Mouse (Mus musculus) C2C12 (cell line): ENCODE measurements around the gene Gm17019.
"Not testable (repeated sequence)": the region's sequence is repeated elsewhere in the genome, so short reads cannot be mapped to it uniquely, and the experiment has no call there.

Experiments
- CTCF ChIP-seq: IDR thresholded peaks from one replicate; pipeline ENCODE4 v1.5.1; 2011; ENCODE audit not compliant: control insufficient read depth, insufficient read depth, insufficient read length
- MYOD1 ChIP-seq: IDR thresholded peaks from one replicate; pipeline ENCODE4 v1.6.1; 2011; ENCODE audit warnings: low read depth; ENCODE audit not compliant: control insufficient read depth, insufficient read length

GRCm38 (mm10) chr5:14997556-14997955 lies 35.2 kb downstream of the Gm17019 start:
- TF ChIP-seq CTCF, MYOD1: not testable (repeated sequence)
